Mouse (Mus musculus) embryonic facial prominence, embryonic 12.5 days (tissue): ENCODE results near the gene Cmklr1. TPM values are rescaled to one million over a fixed set of nuclear protein-coding genes. Genes with fewer than 3 reads are reported as not detected.
A peak's percentile ranks its signal among the peaks of the same experiment; 100 is the strongest.

ENCODE experiments used
- ATAC-seq: fragments of 200-750 bp; cut with Nextera tagmentation; 2 replicates; pipeline ENCODE4 v1.8.0; 2017; ENCODE audit not compliant: insufficient number of reproducible peaks, insufficient read depth, low FRiP score, low TSS enrichment
- H3K27ac ChIP-seq: fragments of 300-500 bp; sonication (generic); 2 replicates; pipeline ENCODE4 v1.5.1; 2016; ENCODE audit warnings: mild to moderate bottlenecking
- H3K27me3 ChIP-seq: fragments of 300-500 bp; sonication (generic); 2 replicates; pipeline ENCODE4 v1.6.1; 2016; ENCODE audit warnings: mild to moderate bottlenecking, moderate library complexity
- H3K36me3 ChIP-seq: fragments of 300-500 bp; sonication (generic); 2 replicates; pipeline ENCODE4 v1.6.1; 2016; ENCODE audit warnings: mild to moderate bottlenecking
- H3K4me1 ChIP-seq: fragments of 300-500 bp; sonication (generic); 2 replicates; pipeline ENCODE4 v1.6.1; 2016
- H3K4me2 ChIP-seq: fragments of 300-500 bp; sonication (generic); replicated peaks from 2 replicates; pipeline ENCODE4 v1.6.1; 2016; ENCODE audit warnings: mild to moderate bottlenecking, moderate library complexity
- H3K4me3 ChIP-seq: fragments of 300-500 bp; sonication (generic); 2 replicates; pipeline ENCODE4 v1.5.1; 2016; ENCODE audit warnings: mild to moderate bottlenecking
- H3K9ac ChIP-seq: fragments of 300-500 bp; sonication (generic); 2 replicates; pipeline ENCODE4 v1.6.1; 2016; ENCODE audit warnings: mild to moderate bottlenecking, moderate library complexity
- H3K9me3 ChIP-seq: fragments of 300-500 bp; sonication (generic); 2 replicates; pipeline ENCODE4 v1.6.1; 2016; ENCODE audit warnings: mild to moderate bottlenecking, moderate library complexity
- WGBS: fragments of 180-500 bp; shearing (Covaris S2); methylation state at CpG from one replicate; pipeline ENCODE4 v1.1.7; 2016; 5-methylcytosine and 5-hydroxymethylcytosine counted together
- polyA plus RNA-seq: library from polyadenylated mRNA; unstranded; fragments of >200 nt; fragmentation: Nextera tagmentation; extraction: Ambion mirVana; gene quantifications from 2 replicates; pipeline ENCODE4 v1.2.1, GENCODE M21; 2016

Cmklr1 gene
- polyA plus RNA-seq, 1 experiment from 2014 or later: 2.1 TPM

DNA sequence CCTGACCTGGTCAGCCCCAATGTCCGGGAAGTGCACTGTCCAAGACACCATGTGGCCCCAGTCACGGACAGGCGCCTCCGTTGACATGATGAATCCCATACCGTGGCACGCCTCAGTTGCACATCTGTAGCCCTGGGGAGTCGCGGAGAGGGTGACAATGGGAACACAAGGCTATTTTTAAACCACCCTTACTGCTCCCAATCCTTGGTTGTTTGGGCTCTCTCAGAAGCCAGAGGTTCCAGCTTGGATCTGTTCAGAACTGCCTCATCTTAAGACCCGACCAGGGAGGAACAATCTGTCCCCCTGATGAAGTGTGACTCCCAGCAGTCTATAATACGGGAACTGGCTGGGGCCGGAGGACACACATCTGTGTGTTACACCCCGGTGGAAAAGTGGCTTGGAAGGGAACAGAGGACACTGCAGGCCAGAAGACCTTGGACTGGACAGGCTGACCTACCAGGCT lies 38.4 kb downstream of the Cmklr1 start:
- Histone ChIP-seq H3K9me3 (no peaks in the 10 kb centered on the region), H3K4me2 (no peak overlapping the region), H3K27me3 (no peaks in the 10 kb centered on the region), H3K9ac (no peak overlapping the region), H3K4me3 (no peak overlapping the region), H3K4me1 (peaks cover 8% of the 10 kb centered on the region), H3K36me3 (no peaks in the 10 kb centered on the region), H3K27ac (no peak overlapping the region)
- no peak for ATAC-seq
- 79% methylated on average over 12 of the region's 12 CpGs for WGBS

DNA sequence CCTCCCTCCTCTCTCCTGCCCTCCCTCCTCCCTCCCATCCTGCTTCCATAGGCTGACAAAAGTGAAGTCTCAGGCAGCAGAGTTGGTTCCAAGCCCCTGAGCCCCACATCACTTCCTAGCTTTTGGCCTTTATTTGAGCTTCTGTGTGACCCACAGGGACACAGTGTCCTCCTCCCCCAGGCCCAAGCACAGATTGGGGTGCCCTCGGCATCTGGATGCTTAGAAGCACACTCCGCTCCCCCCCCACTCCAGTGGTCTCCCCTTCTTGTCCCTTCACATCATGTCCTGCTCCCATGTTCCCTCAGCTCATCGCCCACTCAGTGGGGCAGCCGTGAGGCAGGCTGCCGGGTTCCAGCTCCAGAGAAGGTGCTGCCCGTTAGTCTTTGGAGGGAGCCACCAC lies 39.1 kb downstream of the Cmklr1 start:
- Histone ChIP-seq H3K27me3 (no peaks in the 10 kb centered on the region), H3K27ac (no peak overlapping the region), H3K4me1 (peaks cover 8% of the 10 kb centered on the region), H3K4me3 (no peak overlapping the region), H3K9me3 (no peaks in the 10 kb centered on the region), H3K9ac (no peak overlapping the region), H3K36me3 (no peaks in the 10 kb centered on the region), H3K4me2 (no peak overlapping the region)
- WGBS: 81% methylated on average over 6 of the region's 6 CpGs
- no peak for ATAC-seq

DNA sequence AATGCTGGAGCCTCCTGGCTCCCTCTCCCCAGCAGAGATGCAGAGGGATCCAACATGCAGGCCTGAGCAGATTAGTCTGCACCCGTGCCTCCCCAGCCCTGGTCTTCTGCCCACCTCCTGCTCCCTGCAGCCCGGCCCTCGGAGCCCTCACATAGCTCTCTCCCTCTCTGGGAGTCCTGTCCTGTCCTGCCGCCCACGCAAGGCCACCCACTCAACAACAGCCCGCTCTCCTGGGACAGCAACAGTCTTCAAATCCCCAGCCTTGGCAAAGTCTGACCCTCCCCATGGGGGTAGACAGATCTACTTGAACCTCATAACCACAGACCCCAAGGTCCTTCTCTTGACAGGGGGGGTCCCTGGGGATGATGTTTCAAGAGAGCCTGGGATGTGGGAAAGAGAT lies 39.7 kb downstream of the Cmklr1 start:
- Histone ChIP-seq H3K9me3 (no peaks in the 10 kb centered on the region), H3K4me3 (no peak overlapping the region), H3K4me2 (no peak overlapping the region), H3K27me3 (no peaks in the 10 kb centered on the region), H3K9ac (no peak overlapping the region), H3K27ac (no peak overlapping the region), H3K36me3 (no peaks in the 10 kb centered on the region), H3K4me1 (peaks cover 8% of the 10 kb centered on the region)
- 70% methylated on average over 6 of the region's 6 CpGs for WGBS
- ATAC-seq: no peak

DNA sequence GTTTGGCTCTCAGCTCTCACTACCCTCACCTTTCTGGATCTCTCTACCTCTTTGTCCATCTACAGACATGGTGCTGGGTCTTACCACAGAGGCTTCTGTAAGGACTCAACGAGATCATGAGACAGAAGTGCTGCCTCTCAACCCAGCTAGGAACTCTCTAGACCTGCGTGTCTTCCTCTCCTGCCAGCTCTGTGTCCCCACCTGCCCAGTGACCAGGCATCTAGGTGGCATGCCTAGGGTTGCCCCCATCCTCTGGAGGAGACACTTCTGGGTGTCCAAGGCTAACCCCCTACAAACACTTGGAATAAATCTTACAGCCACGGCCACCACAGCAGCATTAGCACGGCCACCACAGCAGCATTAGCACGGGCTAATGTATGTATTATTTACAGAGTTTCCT lies 40.3 kb downstream of the Cmklr1 start:
- ATAC-seq: no peak
- WGBS: 67% methylated on average over 5 of the region's 5 CpGs
- Histone ChIP-seq H3K4me2 (no peak overlapping the region), H3K4me3 (no peak overlapping the region), H3K27ac (no peak overlapping the region), H3K9ac (no peak overlapping the region), H3K4me1 (peaks cover 8% of the 10 kb centered on the region), H3K36me3 (no peaks in the 10 kb centered on the region), H3K27me3 (no peaks in the 10 kb centered on the region), H3K9me3 (no peaks in the 10 kb centered on the region)

DNA sequence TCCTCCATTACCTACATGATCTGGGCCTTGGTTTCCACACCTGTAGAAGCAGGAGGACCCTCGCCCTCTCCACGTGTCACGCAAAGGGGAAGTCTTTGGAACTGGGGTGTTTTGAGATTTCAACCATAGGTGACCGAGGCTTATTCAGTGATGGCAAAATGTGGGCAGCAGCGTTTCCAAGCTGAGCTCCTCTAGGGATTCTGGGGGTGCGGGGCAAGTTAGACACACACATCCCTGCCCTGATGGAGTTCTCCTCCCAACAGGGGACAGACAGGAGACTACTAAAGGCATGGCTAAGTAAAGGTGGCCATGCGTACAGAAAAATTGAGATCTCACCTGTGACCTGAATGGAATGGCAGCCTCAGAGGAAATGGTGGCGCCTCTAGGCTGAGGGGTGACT lies 41.7 kb downstream of the Cmklr1 start:
- Histone ChIP-seq H3K9ac (no peak overlapping the region), H3K36me3 (no peaks in the 10 kb centered on the region), H3K27me3 (no peaks in the 10 kb centered on the region), H3K4me2 (no peak overlapping the region), H3K4me1 (peaks cover 8% of the 10 kb centered on the region), H3K27ac (no peak overlapping the region), H3K9me3 (no peaks in the 10 kb centered on the region), H3K4me3 (no peak overlapping the region)
- no peak for ATAC-seq
- 88% methylated on average over 8 of the region's 8 CpGs for WGBS

DNA sequence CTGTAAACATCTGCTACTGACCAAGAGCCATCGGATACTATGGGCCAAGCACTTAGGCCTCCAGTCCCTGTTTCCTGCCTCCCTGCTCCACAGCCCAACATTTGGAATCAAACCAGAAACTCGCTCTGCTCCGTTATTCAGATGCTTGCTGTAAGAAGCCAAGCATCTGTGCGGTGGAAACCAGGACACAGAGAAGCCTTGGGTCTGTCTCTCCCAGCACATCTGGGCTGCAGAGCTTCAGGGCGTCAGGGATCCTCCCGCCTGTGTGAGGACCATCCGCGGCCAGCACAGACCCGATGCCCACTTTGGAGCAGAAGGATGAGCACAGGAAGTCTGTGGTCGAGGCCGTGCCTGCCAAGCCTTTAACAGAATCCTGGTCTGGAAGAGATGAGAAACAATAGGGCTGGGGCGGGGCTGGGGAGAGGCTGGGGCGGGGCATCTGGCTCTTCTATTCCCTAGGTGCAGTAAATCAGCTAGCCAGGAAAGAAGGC lies 42.2 kb downstream of the Cmklr1 start:
- Histone ChIP-seq H3K4me3 (no peak overlapping the region), H3K27ac (0 out of 2 replicates have a peak overlapping the region, but pooled peaks have one; percentile 42), H3K9ac (no peak overlapping the region), H3K4me2 (no peak overlapping the region), H3K4me1 (peaks cover 8% of the 10 kb centered on the region), H3K27me3 (no peaks in the 10 kb centered on the region), H3K36me3 (no peaks in the 10 kb centered on the region), H3K9me3 (no peaks in the 10 kb centered on the region)
- ATAC-seq: no peak
- 25% methylated on average over 13 of the region's 13 CpGs for WGBS

DNA sequence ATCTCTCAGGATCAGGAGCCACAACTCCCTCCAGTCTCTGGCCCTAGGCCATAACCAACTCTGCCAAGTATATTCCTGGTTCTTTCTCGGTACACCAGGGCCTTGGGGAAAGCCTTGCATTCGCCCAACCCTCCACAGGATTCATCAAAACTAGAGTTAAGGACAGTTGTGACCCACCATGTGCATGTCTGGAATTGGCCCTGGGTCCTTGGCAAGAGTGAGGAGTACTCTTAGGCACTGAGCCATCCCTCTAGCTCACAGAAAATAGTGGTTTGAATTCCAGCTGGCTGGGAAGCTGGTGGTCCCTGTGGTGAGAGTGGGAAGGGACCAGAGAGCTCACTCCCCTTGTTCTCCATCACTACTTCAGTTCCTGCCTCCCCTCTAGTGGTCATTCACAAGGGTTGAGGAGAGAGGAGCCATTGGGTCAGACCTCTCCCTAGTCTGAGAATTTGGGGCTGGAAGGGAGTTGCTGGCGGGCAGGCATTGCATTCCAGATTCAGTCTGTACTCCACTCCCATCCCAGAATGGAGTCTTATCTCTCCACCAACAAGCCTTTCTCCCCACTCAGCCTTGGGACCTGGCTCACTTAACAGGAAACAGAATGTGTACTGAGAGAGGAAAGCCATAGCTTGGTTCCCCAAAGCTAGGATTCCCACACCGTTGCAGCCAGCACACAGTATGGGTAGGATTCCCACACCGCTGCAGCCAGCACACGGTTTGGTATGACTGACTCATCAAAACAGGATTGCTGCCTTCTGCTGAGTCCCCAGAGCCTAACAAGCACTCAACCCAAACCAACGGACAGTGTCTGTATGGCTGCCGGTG lies 43.1 kb downstream of the Cmklr1 start:
- 77% methylated on average over 8 of the region's 8 CpGs for WGBS
- Histone ChIP-seq H3K9me3 (no peaks in the 10 kb centered on the region), H3K36me3 (no peaks in the 10 kb centered on the region), H3K4me2 (no peak overlapping the region), H3K27ac (0 out of 2 replicates have a peak overlapping the region, but pooled peaks have one; percentile 42), H3K27me3 (no peaks in the 10 kb centered on the region), H3K4me3 (no peak overlapping the region), H3K4me1 (peaks cover 8% of the 10 kb centered on the region), H3K9ac (no peak overlapping the region)
- ATAC-seq: no peak

DNA sequence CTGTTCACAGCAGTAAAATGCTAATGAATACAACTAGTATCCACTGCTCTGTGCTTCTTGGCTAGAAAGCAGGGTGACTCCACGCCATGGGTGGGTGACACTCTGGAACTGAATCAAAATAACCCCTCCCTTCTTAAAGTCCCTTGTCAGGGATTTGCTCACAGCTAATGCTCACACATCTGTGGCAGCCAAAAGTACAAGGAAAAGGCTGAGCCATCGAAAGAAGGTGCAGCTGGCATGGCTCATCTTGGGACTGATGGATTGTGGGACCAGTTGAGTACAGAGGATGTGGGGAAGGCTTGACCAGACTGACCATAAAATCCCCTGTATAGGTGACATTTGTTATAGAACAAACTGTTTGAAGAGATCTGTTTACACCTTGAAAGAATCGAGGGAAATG lies 44.1 kb downstream of the Cmklr1 start:
- H3K4me2 ChIP-seq: no peak overlapping the region
- no peak overlapping the region for H3K27ac ChIP-seq
- peaks cover 17% of the 10 kb centered on the region for H3K4me1 ChIP-seq
- H3K36me3 ChIP-seq: no peaks in the 10 kb centered on the region
- no peak overlapping the region for H3K9ac ChIP-seq
- no peaks in the 10 kb centered on the region for H3K27me3 ChIP-seq
- H3K4me3 ChIP-seq: no peak overlapping the region
- H3K9me3 ChIP-seq: no peaks in the 10 kb centered on the region
- 64% methylated on average over 3 of the region's 3 CpGs for WGBS
- no peak for ATAC-seq

DNA sequence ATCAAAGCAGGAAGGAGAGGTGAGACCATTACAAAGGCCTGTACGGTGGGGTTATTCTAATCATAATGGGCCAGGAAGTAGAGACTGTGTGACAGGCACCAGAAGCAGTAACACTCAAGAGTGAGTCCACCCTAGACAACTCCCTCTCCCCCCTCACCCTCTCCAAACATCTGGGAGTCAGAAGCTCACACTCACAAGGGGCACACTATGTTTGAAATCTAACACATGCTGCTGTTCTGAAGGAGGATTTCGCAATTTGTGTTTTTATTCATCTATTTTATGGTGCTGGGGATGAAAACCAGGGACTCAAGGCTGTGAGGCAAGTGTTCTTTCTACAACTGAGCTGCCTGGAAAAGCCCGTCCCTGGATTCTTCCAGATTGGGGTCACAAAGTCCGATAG lies 45.5 kb downstream of the Cmklr1 start:
- Histone ChIP-seq H3K4me1 (peaks cover 18% of the 10 kb centered on the region), H3K9me3 (no peaks in the 10 kb centered on the region), H3K4me3 (no peak overlapping the region), H3K4me2 (no peak overlapping the region), H3K27me3 (no peaks in the 10 kb centered on the region), H3K36me3 (no peaks in the 10 kb centered on the region), H3K9ac (no peak overlapping the region), H3K27ac (no peak overlapping the region)
- no peak for ATAC-seq
- WGBS: 78% methylated on average over 4 of the region's 4 CpGs

DNA sequence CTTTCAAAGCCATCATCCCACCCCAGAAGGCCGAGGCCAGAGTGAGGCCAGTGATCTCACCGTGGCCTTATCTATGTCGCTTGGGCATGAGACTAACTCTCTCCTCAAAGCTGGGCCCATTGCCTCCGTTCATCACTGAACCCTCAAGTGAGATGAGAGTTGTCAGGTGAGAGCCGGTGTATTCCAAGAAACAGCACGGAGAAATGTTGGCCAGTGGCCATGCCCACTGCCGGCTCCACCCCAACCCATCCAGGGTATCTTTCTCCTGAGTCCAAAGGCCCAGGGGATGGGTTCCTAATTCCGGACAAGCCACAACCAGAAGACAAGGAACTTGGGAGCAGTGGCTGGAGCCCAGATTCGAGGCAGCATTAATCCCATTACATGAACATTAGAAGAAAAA lies 46.8 kb downstream of the Cmklr1 start:
- Histone ChIP-seq H3K27me3 (no peaks in the 10 kb centered on the region), H3K9ac (no peak overlapping the region), H3K9me3 (no peaks in the 10 kb centered on the region), H3K36me3 (no peaks in the 10 kb centered on the region), H3K4me1 (peaks cover 18% of the 10 kb centered on the region), H3K4me2 (no peak overlapping the region), H3K27ac (no peak overlapping the region), H3K4me3 (no peak overlapping the region)
- 83% methylated on average over 9 of the region's 9 CpGs for WGBS
- ATAC-seq: no peak

DNA sequence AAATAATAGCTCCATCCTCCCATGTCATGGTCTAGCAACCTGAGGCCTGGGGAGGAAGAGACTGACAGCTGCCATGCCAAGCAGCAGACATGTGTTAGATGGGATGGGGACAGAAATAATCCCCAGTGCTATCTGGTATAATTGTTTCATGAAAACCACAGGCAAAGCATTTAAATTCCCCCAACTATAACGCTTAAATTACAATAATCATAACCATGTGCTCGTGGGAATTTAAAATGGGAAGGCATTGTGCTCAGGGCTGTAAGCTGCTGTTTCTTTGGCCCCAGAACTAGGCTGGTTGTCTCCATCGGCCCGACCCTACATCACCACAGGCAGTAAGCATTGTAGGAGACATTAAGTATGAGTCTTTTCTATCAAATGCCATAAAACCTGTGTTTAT lies 49.4 kb downstream of the Cmklr1 start:
- no peaks in the 10 kb centered on the region for H3K27me3 ChIP-seq
- H3K4me1 ChIP-seq: peaks cover 9% of the 10 kb centered on the region; the same call in 1 of the 2 replicates
- no peaks in the 10 kb centered on the region for H3K9me3 ChIP-seq
- H3K9ac ChIP-seq: no peak overlapping the region
- no peak overlapping the region for H3K4me2 ChIP-seq
- ATAC-seq: no peak
- H3K4me3 ChIP-seq: no peak overlapping the region
- WGBS: 41% methylated on average over 4 of the region's 4 CpGs
- H3K36me3 ChIP-seq: no peaks in the 10 kb centered on the region
- no peak overlapping the region for H3K27ac ChIP-seq

DNA sequence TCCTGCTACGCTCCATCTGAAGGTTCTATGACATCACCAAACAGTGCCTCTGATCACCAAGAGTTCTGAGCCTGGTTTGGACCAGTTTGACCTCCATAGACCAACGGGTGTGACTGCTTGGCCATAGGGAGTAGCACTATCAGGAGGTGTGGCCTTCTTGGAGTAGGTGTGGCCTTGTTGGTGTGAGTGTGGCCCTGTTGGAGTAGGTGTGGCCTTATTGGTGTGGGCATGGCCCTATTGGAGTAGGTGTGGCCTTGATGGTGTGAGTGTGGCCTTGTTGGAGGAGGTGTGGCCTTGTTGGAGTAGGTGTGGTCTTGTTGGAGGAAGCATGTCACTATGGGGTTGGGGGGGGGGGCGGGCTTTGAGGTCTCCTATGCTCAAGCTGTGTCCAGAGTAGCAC lies 50.0 kb downstream of the Cmklr1 start:
- Histone ChIP-seq H3K4me1 (peaks cover 9% of the 10 kb centered on the region; the same call in 1 of the 2 replicates), H3K27ac (no peak overlapping the region), H3K4me3 (no peak overlapping the region), H3K9ac (no peak overlapping the region), H3K4me2 (no peak overlapping the region), H3K36me3 (no peaks in the 10 kb centered on the region), H3K9me3 (no peaks in the 10 kb centered on the region), H3K27me3 (no peaks in the 10 kb centered on the region)
- ATAC-seq: no peak
- 81% methylated on average over 3 of the region's 3 CpGs for WGBS
